Mouse (Mus musculus) gastrocnemius, postnatal 36 days (tissue): ENCODE measurements around the gene Dync1li2. TPM values are rescaled to one million over a fixed set of nuclear protein-coding genes. Genes with fewer than 3 reads are reported as not detected.
A peak's percentile ranks its signal among the peaks of the same experiment; 100 is the strongest.

Experiments used
- DNase-seq, 2 experiments: peaks; one replicate each; pipeline ENCODE4 v3.0.0; 2022
- intact Hi-C: fragments of 180-260 bp; cut with DNase I; formaldehyde crosslinking; loops from one replicate; pipeline ENCODE4 v1.15.1; 2025
- long read RNA-seq, 2 experiments: library from polyadenylated mRNA; stranded (forward); transcript quantifications; one replicate each; pipeline ENCODE4 v2.0.0; 2021
- total RNA-seq, 2 experiments: library from RNA; stranded (reverse); gene quantifications; 2 replicates each; pipeline ENCODE4 v1.2.3; 2021

Dync1li2 gene
- total RNA-seq: 100 to 1,000 TPM in 1 of 2 experiments, 10 to 100 TPM in 1; 82.6 to 121 TPM
- long read RNA-seq, experiment 1, full-length matches to known transcripts: 7 of 16 reads
- long read RNA-seq, experiment 1, partial matches to known transcripts: 0 of 16 reads
- long read RNA-seq, experiment 1, other reads (novel, unspliced or antisense): 9 of 16 reads
- long read RNA-seq, experiment 2, full-length matches to known transcripts: 11 of 24 reads
- long read RNA-seq, experiment 2, partial matches to known transcripts: 2 of 24 reads
- long read RNA-seq, experiment 2, other reads (novel, unspliced or antisense): 11 of 24 reads

GRCm38 (mm10) chr8:104442299-104443124 is at the start of gene Dync1li2:
Gene Dync1li2 (minus strand): TSS chr8:104443047.
- DNase-seq: peak; percentile 90 to 92
- intact Hi-C loops: loop anchor here (2.0 to 5.0 kb wide), 2 partner anchors 98 to 130 kb away; no protein-coding TSS in a partner anchor

DNA sequence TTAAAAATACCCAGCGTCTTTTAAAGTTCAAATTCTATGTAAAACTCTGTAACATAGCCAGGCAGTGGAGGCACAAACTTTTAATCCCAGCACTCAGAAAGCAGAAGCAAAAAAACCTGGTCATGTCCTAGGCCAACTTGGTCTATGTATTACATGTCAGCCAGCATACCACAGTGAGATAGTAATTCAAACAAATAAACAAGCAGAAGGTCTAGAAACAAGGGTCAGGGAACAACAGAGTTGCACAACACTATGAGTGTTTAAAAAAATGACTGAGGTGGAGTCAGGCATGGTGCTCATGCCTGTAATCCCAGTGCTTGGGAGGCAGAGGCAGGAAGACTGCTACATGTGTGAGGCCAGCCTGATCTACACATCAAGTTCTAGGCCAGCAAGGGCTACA is 36.2 kb upstream of the Dync1li2 start:
- intact Hi-C loops: no loop called here
- DNase-seq: no peak

DNA sequence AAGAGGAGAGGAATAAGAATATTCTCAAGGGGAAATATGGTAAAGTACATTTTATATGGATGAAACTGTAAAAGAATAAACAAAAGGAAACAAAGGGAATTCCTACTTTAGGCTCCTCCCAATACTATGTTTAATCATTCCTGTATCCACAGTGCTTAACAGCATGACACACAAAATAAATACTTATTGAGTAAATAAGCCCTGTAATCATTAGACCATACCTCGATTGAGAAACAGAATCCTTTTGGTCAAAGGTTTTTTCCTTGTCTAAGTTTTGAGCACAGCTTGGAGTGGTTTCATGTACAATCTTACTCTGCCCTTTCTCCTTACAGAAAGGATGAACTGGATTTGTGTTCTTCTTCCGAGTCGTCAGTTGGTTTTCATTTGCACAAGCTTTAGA is 29.6 kb upstream of the Dync1li2 start:
- intact Hi-C loops: no loop called here
- DNase-seq: no peak

- intact Hi-C loops: no loop called here
- no peak for DNase-seq
Observed at GRCm38 (mm10) chr8:104467463-104467862, 24.6 kb upstream of the Dync1li2 start.

- intact Hi-C loops: no loop called here
- DNase-seq: no peak
Observed at GRCm38 (mm10) chr8:104452177-104452576, 9.3 kb upstream of the Dync1li2 start.

DNA sequence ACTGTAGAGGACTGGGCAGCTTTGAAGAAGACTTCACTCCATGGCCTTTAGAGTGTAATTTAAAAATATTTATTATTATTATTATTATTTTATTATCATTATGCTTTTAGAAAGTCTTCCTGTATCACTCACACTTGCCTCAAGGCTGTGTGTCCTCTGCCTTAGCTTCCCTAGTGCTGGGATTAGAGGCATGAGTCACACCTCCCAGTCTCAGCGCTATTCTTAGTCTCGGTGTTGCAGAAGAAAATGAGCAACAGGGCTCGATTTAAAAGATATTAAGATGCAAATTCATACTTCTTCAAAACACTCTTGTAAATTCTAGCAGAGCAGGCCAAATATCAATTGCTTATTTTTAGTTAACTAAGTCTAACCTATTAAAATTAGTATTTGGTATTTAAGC is 5.9 kb upstream of the Dync1li2 start:
- intact Hi-C loops: no loop called here
- DNase-seq: no peak

DNA sequence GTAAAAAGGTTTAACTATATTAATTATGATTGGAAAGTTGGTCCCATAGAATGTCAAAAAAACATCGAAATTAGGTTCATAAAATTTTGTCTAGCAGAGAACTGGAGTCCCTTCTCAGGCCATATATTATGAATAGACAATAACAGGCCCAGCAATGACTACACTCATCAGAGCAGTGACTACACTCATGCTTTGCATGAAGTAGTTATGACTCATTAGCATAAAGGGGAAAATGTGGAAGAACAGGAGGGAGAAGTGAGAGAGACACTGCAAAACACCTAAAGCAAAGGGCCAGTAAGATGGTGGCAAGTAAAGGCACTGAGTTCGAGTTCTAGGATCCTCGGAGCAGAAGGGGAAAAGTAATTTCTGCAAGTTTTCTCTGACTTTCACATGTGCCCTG is 3.2 kb upstream of the Dync1li2 start:
- no peak for DNase-seq
- intact Hi-C loops: no loop called here

DNA sequence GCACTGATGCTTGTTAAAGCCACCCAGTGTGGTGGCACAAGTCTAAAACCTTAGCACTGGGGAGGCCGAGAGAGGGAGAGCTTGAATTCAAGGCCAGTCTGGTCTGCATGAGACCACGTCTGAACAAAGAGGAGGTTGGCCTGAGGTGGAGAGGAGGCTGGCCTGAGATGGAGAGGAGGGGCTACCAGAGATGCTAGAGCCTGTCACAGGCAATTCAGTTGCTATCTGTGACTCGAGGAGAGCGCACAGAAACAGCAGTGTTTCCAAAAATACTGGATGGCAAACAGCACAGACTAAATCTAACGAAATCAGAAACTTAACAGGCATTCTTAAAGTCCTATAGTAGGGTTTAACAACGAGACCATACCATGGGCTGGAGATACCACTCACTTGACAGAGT is 2.4 kb upstream of the Dync1li2 start:
- DNase-seq: no peak
- intact Hi-C loops: no loop called here

GRCm38 (mm10) chr8:104443125-104443679 is 355 bp upstream of the Dync1li2 start:
- DNase-seq: no peak
- intact Hi-C loops: loop anchor here (2.0 to 5.0 kb wide), 2 partner anchors 98 to 129 kb away; no protein-coding TSS in a partner anchor

DNA sequence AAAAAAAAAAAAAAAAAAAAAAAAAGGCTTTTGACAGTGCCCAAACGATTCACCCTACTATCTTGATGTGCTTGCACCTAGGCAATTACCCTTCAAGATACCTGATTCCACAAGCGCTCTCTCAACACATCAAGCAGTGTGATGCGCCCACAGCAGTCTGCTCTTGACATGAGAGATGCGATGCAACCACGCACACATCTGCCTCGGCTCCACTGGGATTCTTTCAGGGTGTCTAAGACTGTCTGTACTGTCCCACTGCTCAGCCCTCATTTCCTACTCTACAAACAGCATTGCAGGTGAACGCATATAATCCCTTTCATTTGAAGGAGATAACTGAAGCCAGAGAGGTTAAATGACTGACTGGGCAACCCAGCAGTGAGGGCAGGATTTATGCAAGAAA is 1.2 kb downstream of the Dync1li2 start:
- no peak for DNase-seq
- intact Hi-C loops: loop anchor here (2.0 to 5.0 kb wide), 2 partner anchors 97 to 131 kb away; no protein-coding TSS in a partner anchor

DNA sequence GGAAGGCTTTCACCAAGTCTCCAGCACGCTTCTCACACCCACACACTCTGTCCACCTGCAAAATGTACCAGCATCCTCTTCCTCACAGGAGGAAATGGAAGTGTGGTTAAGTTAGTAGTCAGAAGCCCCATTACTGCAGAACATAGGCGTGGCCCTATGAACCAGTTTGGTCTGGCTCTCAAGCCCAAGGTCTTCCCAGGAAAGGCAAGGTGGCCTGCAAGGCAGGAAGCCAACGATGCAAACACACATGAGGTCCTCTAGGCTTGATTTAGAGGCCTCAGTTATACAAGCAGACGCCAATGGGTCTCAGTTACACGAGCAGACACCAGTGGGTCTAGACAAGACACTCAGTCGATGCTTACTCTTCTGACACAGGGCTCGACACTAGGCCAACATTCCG is 3.4 kb downstream of the Dync1li2 start:
- intact Hi-C loops: loop anchor here (5.0 kb wide), 1 partner anchor 187 kb away; the partner anchor contains the start of gene Cklf
- no peak for DNase-seq

DNA sequence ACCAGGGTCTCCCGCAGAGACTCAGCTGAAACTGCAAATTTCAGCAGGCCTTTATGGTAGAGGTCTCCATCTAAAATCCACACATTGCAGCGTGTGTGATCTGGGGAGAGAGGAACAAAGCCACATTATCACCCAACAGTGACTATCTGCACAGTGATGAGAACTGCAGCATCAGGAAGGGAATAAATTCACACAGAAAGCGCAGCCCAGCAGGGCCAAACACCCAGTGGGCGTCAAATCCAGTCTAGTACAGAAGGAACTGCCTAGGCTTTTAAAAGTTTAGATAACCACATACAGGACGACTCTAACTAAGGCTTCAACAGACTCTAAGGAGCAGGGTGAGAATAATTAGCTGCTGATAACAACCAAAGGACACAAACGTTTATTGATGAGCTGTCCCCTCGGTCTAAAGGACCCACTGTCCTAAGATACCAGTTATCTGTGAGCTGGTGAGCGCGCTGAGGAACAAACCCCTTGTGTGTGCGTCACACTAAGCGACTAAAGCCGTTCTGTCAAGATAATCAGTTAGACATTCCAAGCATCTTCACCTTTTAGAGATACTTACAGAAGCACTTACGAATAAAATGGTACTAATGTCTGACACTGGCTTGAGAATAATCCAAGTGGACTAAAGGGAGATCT is 5.2 kb downstream of the Dync1li2 start:
- intact Hi-C loops: loop anchor here (5.0 kb wide), 1 partner anchor 185 kb away; the partner anchor contains the start of gene Cklf
- no peak for DNase-seq

DNA sequence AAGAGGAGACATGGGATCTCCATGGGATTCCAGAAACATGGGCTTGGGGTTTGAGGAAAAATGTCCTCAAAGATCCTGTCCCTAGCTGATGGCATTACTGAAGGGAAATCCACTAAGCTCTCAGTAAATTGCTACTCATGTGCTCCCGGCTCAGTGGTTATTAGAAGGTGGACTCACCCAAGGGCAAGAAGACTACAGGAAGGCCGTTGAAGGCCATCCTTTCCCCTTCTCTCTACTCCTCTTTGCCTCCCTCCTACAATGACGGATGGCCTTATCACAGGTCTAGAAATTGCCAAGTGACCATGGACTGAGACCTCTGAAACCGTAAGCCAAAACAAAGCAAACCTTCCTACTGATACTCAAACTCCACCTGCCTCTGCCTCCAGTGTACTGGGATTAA is 6.3 kb downstream of the Dync1li2 start:
- DNase-seq: no peak
- intact Hi-C loops: loop anchor here (5.0 kb wide), 1 partner anchor 184 kb away; the partner anchor contains the start of gene Cklf

- DNase-seq: peak; percentile 97 to 99
- intact Hi-C loops: loop anchor here (5.0 kb wide), 1 partner anchor 184 kb away; the partner anchor contains the start of gene Cklf
Observed at GRCm38 (mm10) chr8:104436038-104436437, 6.8 kb downstream of the Dync1li2 start.

- DNase-seq: no peak
- intact Hi-C loops: loop anchor here (5.0 kb wide), 1 partner anchor 183 kb away; the partner anchor contains the start of gene Cklf
Observed at GRCm38 (mm10) chr8:104434826-104435354, 8.0 kb downstream of the Dync1li2 start.

DNA sequence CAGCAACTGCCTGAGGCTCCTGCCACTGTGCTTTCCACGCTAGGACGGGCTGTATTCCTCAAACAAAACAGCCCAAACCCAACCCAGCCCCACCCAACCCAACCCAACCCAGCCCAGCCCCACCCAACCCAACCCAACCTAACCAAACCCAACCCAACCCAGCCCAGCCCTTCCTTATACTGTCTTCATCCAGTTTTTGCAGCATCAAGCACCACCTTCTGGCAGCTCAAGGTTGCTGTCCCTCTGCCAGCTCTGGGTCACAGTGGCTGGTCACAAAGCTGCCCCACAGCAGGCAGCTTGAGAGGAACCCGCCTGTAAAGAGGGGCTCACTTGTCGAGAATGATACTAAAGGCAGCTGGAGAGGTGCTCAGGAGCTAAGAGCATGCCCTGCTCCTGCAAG is 8.6 kb downstream of the Dync1li2 start:
- no peak for DNase-seq
- intact Hi-C loops: no loop called here

DNA sequence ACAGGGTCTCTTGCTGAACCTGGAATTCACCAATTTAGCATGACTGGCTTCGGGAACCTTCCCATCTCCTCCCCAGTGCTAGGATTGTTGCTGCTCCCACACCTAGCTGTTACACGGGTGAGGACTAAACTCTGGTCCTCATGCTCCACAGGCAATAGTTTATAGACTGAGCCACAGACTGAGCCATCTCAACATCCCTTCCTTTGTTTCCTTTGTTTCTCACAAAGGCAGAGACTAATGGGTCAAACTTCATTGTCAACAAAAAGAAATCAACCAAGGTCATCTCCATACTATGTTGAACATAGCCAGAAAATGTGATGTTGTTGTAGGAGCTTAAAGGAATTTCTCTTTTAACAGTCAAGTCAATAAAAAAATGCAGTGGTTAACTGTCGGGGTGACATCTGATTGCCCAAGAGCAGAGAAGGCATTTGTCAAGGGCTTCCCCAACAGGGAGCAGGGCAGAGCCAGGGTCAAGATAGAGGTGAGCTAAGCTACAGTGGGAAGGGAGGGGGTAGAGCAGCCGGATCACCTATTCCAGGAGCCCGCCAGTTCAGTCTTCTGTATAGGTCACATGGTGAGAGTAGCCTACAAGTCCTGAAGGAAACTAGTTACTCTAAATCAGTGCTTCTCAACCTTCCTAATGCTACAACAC is 9.5 kb downstream of the Dync1li2 start:
- intact Hi-C loops: no loop called here
- no peak for DNase-seq

- intact Hi-C loops: no loop called here
- no peak for DNase-seq
Observed at GRCm38 (mm10) chr8:104432656-104433055, 10.2 kb downstream of the Dync1li2 start.

DNA sequence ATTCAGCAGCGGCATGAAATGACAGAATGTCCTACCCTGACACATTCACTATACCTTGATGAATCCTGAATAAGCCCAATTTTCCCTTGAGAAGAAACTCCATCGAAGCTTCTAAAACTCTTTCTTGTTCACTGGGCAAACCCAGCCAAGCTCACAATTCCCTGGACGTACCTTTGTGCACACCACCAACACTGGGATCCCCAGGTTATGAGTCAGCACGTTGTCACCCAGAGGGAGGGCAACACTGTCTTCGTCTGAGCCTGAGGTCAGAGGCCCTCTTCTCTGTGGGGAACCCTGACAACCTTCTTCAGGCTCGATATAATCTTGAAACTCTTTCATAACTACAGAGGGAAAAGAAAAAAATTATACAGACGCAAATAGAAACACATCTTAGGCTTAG is 12.6 kb downstream of the Dync1li2 start:
- intact Hi-C loops: no loop called here
- no peak for DNase-seq

GRCm38 (mm10) chr8:104427703-104428102 is 15.1 kb downstream of the Dync1li2 start:
- intact Hi-C loops: no loop called here
- DNase-seq: no peak
